Mouse (Mus musculus): ENCODE results near the gene Plcd4. TPM values are rescaled to one million over a fixed set of nuclear protein-coding genes. Genes with fewer than 3 reads are reported as not detected.

Plcd4 gene
- polyA plus RNA-seq, 1 experiment from 2014 or later, result 0.53 TPM

DNA sequence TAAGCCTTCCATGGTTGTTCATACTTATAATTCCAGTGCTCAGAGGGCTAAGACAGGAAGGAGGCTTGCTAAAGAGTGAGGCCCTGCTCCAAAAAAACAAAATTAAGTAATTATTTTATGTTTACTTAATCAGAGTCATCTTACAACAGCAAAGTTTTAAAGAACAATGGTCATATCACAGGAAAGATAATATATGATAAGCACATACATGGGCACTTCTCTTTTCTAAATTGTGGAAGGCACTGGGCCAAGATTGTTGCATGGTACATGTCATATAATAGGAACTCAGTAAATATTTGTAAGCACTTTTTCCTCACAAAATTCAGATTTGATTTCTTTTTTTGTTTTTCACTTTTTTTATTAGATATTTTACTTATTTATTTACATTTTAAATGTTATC lies 22.8 kb upstream of the Plcd4 start:
- no peak overlapping the region for H3K9ac ChIP-seq (ENCODE audit: low read length)
- H3K27me3 ChIP-seq (ENCODE audit: control insufficient read depth, insufficient read depth, low read length), result no peaks in the 10 kb centered on the region
- peaks cover 13% of the 10 kb centered on the region; the same call in 1 of the 2 replicates for H3K36me3 ChIP-seq (ENCODE audit: control insufficient read depth, insufficient read depth, low read length)
- H3K27ac ChIP-seq (replicated peaks; ENCODE audit: low read depth, low read length), result no peak overlapping the region
- no peak overlapping the region for H3K4me3 ChIP-seq (ENCODE audit: low read depth, low read length)
- H3K4me2 ChIP-seq (ENCODE audit: low read depth, severe bottlenecking), result no peak overlapping the region
- H3K9me3 ChIP-seq (ENCODE audit: control insufficient read depth, low read length), result no peaks in the 10 kb centered on the region
- ATAC-seq (ENCODE audit: insufficient number of reproducible peaks, low FRiP score, low TSS enrichment, low read depth), result no peak
- no peaks in the 10 kb centered on the region for H3K4me1 ChIP-seq (ENCODE audit: control insufficient read depth, insufficient read depth, low read length)
- DNase-seq (ENCODE audit: low spot score), result no peak

DNA sequence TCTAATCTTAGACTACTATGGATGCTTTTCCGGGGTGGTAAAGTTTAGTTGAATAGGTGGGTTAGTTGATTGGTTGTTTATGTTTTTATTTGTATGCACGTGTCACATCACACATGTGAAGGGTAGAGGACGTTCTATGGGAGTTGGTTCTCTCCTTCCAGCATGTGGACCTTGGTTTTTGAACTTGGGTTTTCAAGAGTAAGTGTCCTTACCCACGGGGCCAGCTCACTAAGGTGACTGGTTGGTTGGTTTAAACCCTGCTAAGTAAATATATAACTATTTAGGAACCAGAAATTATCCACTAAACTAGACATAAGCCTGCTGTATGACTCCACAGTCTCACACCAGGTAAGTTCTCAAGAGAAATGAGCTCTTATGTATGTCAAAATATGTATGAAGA lies 17.9 kb upstream of the Plcd4 start:
- no peak for DNase-seq (ENCODE audit: low spot score)
- Histone ChIP-seq H3K9me3 (ENCODE audit: control insufficient read depth, low read length) (no peaks in the 10 kb centered on the region), H3K9ac (ENCODE audit: low read length) (no peak overlapping the region), H3K36me3 (ENCODE audit: control insufficient read depth, insufficient read depth, low read length) (peaks cover 28% of the 10 kb centered on the region), H3K4me2 (ENCODE audit: low read depth, severe bottlenecking) (no peak overlapping the region), H3K4me1 (ENCODE audit: control insufficient read depth, insufficient read depth, low read length) (no peaks in the 10 kb centered on the region), H3K27ac (replicated peaks; ENCODE audit: low read depth, low read length) (no peak overlapping the region), H3K4me3 (ENCODE audit: low read depth, low read length) (no peak overlapping the region), H3K27me3 (ENCODE audit: control insufficient read depth, insufficient read depth, low read length) (no peaks in the 10 kb centered on the region)
- ATAC-seq (ENCODE audit: insufficient number of reproducible peaks, low FRiP score, low TSS enrichment, low read depth), result no peak
- 88% methylated on average over 4 of the region's 4 CpGs for WGBS

DNA sequence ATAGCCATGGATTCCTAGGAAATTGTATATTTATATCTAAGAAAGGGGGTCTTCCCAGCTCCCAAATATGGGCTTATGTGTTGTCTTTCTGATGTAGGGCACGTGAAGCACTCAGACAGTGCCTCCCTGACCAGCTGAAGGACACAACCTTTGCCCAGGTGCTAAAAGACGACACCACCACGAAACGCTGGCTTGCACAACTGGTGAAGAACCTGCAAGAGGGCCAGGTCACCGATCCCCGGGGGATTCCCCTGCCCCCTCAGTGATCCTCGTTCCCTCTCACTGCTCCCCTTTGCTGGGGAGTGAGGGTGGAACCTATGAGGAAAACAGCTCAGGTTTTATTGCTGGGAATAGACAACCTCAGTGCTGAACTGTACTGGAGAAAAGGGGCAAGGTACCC lies 14.1 kb upstream of the Plcd4 start:
- Histone ChIP-seq H3K27ac (replicated peaks; ENCODE audit: low read depth, low read length) (no peak overlapping the region), H3K36me3 (ENCODE audit: control insufficient read depth, insufficient read depth, low read length) (peaks cover 38% of the 10 kb centered on the region), H3K4me2 (ENCODE audit: low read depth, severe bottlenecking) (no peak overlapping the region), H3K9ac (ENCODE audit: low read length) (no peak overlapping the region), H3K27me3 (ENCODE audit: control insufficient read depth, insufficient read depth, low read length) (no peaks in the 10 kb centered on the region), H3K9me3 (ENCODE audit: control insufficient read depth, low read length) (no peaks in the 10 kb centered on the region), H3K4me1 (ENCODE audit: control insufficient read depth, insufficient read depth, low read length) (no peaks in the 10 kb centered on the region), H3K4me3 (ENCODE audit: low read depth, low read length) (no peak overlapping the region)
- DNase-seq (ENCODE audit: low spot score) (no peak), ATAC-seq (ENCODE audit: insufficient number of reproducible peaks, low FRiP score, low TSS enrichment, low read depth) (no peak)
- WGBS, result 93% methylated on average over 7 of the region's 7 CpGs

DNA sequence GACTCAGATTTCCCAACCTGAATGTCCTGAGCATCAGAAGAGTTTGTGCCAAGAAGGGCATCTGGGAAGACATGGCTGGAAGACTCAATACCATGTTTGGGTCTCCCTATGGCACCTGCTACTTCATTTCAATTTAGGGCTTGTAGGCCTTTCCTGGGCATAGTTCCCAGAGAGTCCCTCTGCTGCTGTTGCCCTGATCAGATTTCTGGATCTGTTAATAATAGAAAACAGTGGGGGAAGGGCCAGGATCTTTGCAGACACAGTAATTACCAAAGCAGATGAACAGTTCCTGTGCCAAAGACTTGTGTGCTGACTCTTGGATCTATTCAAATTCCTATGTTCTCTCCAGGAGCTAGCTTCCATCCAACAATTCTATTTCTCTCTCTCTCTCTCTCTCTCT lies 4.0 kb upstream of the Plcd4 start:
- Histone ChIP-seq H3K36me3 (ENCODE audit: control insufficient read depth, insufficient read depth, low read length) (no peaks in the 10 kb centered on the region), H3K9ac (ENCODE audit: low read length) (no peak overlapping the region), H3K27me3 (ENCODE audit: control insufficient read depth, insufficient read depth, low read length) (no peaks in the 10 kb centered on the region), H3K9me3 (ENCODE audit: control insufficient read depth, low read length) (no peaks in the 10 kb centered on the region), H3K4me1 (ENCODE audit: control insufficient read depth, insufficient read depth, low read length) (no peaks in the 10 kb centered on the region), H3K27ac (replicated peaks; ENCODE audit: low read depth, low read length) (no peak overlapping the region), H3K4me2 (ENCODE audit: low read depth, severe bottlenecking) (no peak overlapping the region), H3K4me3 (ENCODE audit: low read depth, low read length) (no peak overlapping the region)
- DNase-seq (ENCODE audit: low spot score), result no peak
- ATAC-seq (ENCODE audit: insufficient number of reproducible peaks, low FRiP score, low TSS enrichment, low read depth), result no peak

DNA sequence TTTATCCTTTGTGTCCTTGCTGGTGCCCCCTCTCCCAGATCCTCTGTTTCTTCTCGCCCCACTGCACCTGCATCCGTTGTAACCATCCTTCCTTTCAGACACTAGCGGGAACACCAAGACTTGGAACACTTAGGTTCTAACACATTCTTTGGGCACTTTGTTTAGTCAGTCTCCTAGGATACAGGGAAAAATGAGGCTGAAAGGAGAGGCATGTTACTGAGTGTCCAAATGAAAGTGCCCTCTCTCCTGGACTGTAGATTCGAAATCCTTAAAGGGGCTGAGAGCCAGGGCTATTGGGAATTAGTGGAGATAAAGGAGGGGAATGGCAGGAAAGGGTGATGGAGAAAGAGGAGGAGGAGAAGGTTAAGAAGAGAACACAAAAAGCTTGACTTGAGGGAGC lies 1.5 kb downstream of the Plcd4 start, which contains the start of gene Usp37:
Gene Usp37 (minus strand): TSS at position 101 of the 400 bp plus-strand sequence.
- 88% methylated on average over 4 of the region's 4 CpGs for WGBS
- H3K9me3 ChIP-seq (ENCODE audit: control insufficient read depth, low read length), result no peaks in the 10 kb centered on the region
- ATAC-seq (ENCODE audit: insufficient number of reproducible peaks, low FRiP score, low TSS enrichment, low read depth) (no peak), DNase-seq (ENCODE audit: low spot score) (no peak)
- no peak within 1 kb of the TSS for H3K27ac ChIP-seq (replicated peaks; ENCODE audit: low read depth, low read length)
- H3K9ac ChIP-seq (ENCODE audit: low read length), result no peak within 1 kb of the TSS
- H3K36me3 ChIP-seq (ENCODE audit: control insufficient read depth, insufficient read depth, low read length), result no peaks in the 10 kb centered on the region
- no peaks in the 10 kb centered on the region for H3K27me3 ChIP-seq (ENCODE audit: control insufficient read depth, insufficient read depth, low read length)
- H3K4me3 ChIP-seq (ENCODE audit: low read depth, low read length), result no peak within 1 kb of the TSS
- no peaks in the 10 kb centered on the region for H3K4me1 ChIP-seq (ENCODE audit: control insufficient read depth, insufficient read depth, low read length)
- no peak within 1 kb of the TSS for H3K4me2 ChIP-seq (ENCODE audit: low read depth, severe bottlenecking)

DNA sequence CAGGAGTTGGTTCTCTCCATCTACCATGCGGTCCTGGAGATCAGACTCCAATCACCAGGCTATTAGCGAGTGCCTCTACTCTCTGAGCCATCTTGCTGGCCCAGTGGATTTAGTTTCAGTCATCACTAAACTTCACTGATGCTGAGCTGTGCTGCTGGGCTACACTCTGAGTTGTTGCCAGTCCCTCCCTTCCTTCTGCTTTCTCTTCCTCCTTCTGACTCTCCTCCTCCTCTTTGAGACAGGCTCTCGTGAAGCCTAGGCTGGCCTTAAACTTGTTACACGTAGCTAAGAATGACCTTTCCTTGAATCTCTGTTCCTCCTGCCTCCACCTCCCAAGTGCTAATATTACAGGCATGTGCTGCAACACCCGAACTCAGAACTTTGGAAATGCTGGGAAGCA lies 16.4 kb downstream of the Plcd4 start:
- DNase-seq (ENCODE audit: low spot score) (no peak), ATAC-seq (ENCODE audit: insufficient number of reproducible peaks, low FRiP score, low TSS enrichment, low read depth) (no peak)
- H3K27ac ChIP-seq (replicated peaks; ENCODE audit: low read depth, low read length), result no peak overlapping the region
- H3K36me3 ChIP-seq (ENCODE audit: control insufficient read depth, insufficient read depth, low read length), result no peaks in the 10 kb centered on the region
- no peak overlapping the region for H3K9ac ChIP-seq (ENCODE audit: low read length)
- WGBS, result 90% methylated on average over 5 of the region's 5 CpGs
- H3K4me1 ChIP-seq (ENCODE audit: control insufficient read depth, insufficient read depth, low read length), result no peaks in the 10 kb centered on the region
- H3K27me3 ChIP-seq (ENCODE audit: control insufficient read depth, insufficient read depth, low read length), result no peaks in the 10 kb centered on the region
- H3K4me2 ChIP-seq (ENCODE audit: low read depth, severe bottlenecking), result no peak overlapping the region
- H3K4me3 ChIP-seq (ENCODE audit: low read depth, low read length), result no peak overlapping the region
- no peaks in the 10 kb centered on the region for H3K9me3 ChIP-seq (ENCODE audit: control insufficient read depth, low read length)

DNA sequence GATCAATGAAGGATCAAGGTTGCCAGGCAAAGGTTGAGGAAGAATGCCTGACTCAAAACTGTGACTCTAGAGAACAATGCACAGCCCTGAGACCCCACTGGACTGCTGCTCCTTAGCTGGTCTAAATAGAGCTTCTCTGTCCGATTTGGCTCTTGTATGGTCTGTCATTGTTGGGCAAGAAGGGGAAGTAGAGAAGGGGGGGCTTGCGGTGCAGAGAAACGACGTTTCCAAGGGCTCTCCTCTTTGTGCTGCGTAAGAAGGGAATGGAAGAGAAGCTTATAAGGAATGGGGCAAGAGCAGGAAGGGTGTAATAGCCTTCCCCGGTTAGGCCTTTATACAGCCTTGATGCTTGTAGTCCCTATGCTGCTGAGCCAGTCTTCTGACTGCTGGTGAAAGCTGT lies 23.1 kb downstream of the Plcd4 start:
- ATAC-seq (ENCODE audit: insufficient number of reproducible peaks, low FRiP score, low TSS enrichment, low read depth) (no peak), DNase-seq (ENCODE audit: low spot score) (no peak)
- Histone ChIP-seq H3K9ac (ENCODE audit: low read length) (no peak overlapping the region), H3K36me3 (ENCODE audit: control insufficient read depth, insufficient read depth, low read length) (peaks cover 24% of the 10 kb centered on the region), H3K27me3 (ENCODE audit: control insufficient read depth, insufficient read depth, low read length) (no peaks in the 10 kb centered on the region), H3K9me3 (ENCODE audit: control insufficient read depth, low read length) (no peaks in the 10 kb centered on the region), H3K4me1 (ENCODE audit: control insufficient read depth, insufficient read depth, low read length) (no peaks in the 10 kb centered on the region), H3K4me2 (ENCODE audit: low read depth, severe bottlenecking) (no peak overlapping the region), H3K4me3 (ENCODE audit: low read depth, low read length) (no peak overlapping the region), H3K27ac (replicated peaks; ENCODE audit: low read depth, low read length) (no peak overlapping the region)
- 98% methylated on average over 6 of the region's 6 CpGs for WGBS

DNA sequence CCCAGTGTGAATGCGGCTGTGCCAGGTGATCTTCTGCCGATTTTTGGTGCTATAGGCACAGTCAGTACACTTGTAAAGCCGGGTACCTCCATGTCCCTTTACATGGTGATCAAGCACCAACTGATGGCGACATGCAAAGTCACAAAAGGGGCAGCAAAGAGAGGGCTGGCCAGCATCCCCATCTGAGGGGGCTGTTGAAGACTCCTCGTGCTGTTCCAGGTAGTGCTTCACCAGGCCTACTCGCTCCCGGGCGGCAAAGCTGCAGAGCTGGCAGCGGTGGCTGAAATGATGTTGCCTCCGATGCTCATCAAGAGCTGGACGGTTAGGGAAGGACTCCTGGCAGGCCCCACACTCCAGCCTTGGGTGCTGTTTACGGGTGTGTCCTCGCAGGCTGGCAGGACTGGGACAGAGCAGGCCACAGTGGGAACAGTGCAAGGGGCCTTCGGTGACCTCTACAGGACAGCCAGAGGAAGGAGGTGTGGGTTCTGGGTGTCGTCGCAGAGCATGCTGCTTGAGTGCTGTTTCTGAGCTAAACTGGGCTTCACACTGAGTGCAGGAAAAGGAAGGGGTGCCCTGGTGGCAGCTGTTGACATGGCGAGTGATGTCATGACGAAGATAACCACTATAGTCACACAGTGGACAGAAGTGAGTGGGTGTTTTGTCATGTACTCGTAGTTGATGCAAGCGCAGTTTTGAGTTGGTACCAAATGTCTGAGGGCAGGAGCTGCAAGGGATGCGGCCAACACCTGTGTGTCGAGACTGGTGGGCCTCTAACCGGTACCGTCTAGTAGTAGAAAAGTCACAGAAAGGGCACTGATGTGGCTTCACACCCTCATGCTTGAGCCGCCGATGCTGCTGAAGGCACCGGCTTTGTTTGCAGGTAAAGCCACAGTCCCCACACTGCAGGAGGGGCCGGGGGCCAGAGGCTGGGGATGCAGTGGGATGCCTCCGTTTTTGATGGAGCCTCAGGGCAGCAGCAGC lies 27.3 kb downstream of the Plcd4 start:
- Histone ChIP-seq H3K27me3 (ENCODE audit: control insufficient read depth, insufficient read depth, low read length) (no peaks in the 10 kb centered on the region), H3K36me3 (ENCODE audit: control insufficient read depth, insufficient read depth, low read length) (peaks cover 52% of the 10 kb centered on the region), H3K4me3 (ENCODE audit: low read depth, low read length) (no peak overlapping the region), H3K4me1 (ENCODE audit: control insufficient read depth, insufficient read depth, low read length) (no peaks in the 10 kb centered on the region), H3K9ac (ENCODE audit: low read length) (no peak overlapping the region), H3K27ac (replicated peaks; ENCODE audit: low read depth, low read length) (no peak overlapping the region), H3K9me3 (ENCODE audit: control insufficient read depth, low read length) (no peaks in the 10 kb centered on the region), H3K4me2 (ENCODE audit: low read depth, severe bottlenecking) (no peak overlapping the region)
- DNase-seq (ENCODE audit: low spot score) (no peak), ATAC-seq (ENCODE audit: insufficient number of reproducible peaks, low FRiP score, low TSS enrichment, low read depth) (no peak)
- 92% methylated on average over 29 of the region's 29 CpGs for WGBS
